Mouse (Mus musculus) kidney, adult 2 months (tissue): Measurements from ENCODE around the gene Agmo.

Source experiments
- CTCF ChIP-seq: fragments of 200-500 bp; conservative IDR thresholded peaks from 2 replicates; pipeline ENCODE4 v1.5.1; 2011; ENCODE audit warnings: low read depth, mild to moderate bottlenecking, control low read depth, low read length, moderate library complexity, mixed read lengths; ENCODE audit not compliant: insufficient read depth, insufficient read length
- POLR2A ChIP-seq: fragments of 200-500 bp; IDR thresholded peaks from one replicate; pipeline ENCODE4 v1.6.1; 2011; ENCODE audit warnings: low read depth, low read length, control low read depth

DNA sequence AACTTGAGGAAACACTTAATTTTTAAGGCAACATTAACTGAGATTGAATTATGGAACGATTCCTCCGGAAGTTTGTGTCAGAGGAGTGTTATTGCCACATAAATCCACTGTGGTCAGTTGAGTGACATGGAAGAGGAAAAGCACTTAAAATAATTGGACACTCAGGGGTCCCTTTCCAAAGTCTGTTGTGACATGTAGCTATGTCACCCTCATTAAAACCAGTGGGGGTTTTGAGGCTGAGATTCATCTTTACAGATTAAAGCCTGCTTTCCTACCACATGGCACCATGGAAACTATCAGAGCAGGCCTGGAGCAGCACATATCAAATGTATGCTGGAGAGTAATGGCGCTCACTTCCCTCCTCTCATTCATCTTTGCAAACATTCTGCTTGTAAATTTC lies 31.2 kb downstream of the Agmo start:
- no peak for TF ChIP-seq CTCF
- TF ChIP-seq POLR2A = no peak
